Mouse (Mus musculus): ENCODE data around the gene Ttc13. TPM values are rescaled to one million over a fixed set of nuclear protein-coding genes. Genes with fewer than 3 reads are reported as not detected.
A peak's percentile ranks its signal among the peaks of the same experiment; 100 is the strongest.

Gene Ttc13
- polyA plus RNA-seq, 1 experiment from 2014 or later, result 71.1 TPM

DNA sequence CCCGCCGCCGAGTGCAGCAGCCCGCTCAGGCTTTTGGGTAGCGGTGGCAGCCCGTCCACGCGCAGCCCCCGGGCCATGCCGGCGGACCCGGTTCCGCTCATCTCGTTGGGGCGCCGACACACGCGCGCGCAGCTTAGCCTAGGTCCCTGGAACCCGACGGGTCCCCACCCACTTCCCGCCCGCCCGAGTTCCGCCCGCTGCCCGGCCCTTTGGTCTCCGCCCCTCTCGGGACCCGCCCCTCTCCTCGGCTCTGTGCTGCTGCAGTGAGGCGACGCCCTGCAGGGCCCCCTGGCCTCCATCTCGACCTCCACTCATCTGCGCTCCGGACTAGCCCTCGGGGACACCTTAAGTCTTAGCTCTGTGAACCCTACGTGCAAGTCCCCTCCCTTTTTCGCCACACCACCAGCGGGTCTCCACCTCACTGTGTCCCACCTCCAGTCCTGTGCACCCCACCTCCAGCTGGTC, 30.0 kb upstream of the Ttc13 start, which contains the start of gene Fam89a:
TSS of gene Fam89a (minus strand) at position 124 of the 465 bp plus-strand sequence.
- Histone ChIP-seq H3K4me1 (replicated peaks; ENCODE audit: control insufficient read depth, insufficient read depth, low read length) (peaks cover 7% of the 10 kb centered on the region; the same call in 1 of the 2 replicates), H3K27ac (no peak within 1 kb of the TSS), H3K9me3 (ENCODE audit: control insufficient read depth, low read length) (no peaks in the 10 kb centered on the region), H3K36me3 (replicated peaks; ENCODE audit: control insufficient read depth, insufficient read depth) (no peaks in the 10 kb centered on the region), H3K4me3 (replicated peaks; ENCODE audit: low read length) (peak within 1 kb of the TSS; percentile 45), H3K4me2 (replicated peaks) (peak within 1 kb of the TSS; percentile 74), H3K27me3 (ENCODE audit: control insufficient read depth, insufficient read depth, low read length) (peaks cover 44% of the 10 kb centered on the region), H3K9ac (peak within 1 kb of the TSS; percentile 44)
- WGBS, result under 1% methylated on average over 39 of the region's 41 CpGs
- DNase-seq (ENCODE audit: low spot score), result no peak
- ATAC-seq (ENCODE audit: low FRiP score), result peak; percentile 27; the same call in 1 of the 2 replicates

DNA sequence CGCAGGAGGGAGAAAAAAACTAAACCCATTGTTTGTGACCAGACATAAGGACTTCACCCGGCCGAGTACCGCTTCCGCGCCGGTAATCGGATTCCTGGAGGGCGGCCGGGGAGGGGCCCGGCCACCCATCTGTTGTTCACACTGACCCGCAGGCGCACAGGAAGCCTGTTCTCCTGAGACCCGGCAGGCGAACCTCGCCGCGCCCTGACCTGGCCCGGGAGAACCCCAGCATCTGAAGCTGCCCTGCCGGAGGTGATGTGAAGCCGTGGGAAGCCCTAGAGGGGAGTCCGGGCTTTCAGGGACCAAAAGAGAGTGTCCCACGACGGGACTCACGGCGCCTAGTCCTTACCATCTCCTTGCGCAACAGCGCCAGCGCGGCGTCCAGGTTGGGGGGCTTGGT, 29.4 kb upstream of the Ttc13 start:
- ATAC-seq (ENCODE audit: low FRiP score) (no peak), DNase-seq (ENCODE audit: low spot score) (no peak)
- Histone ChIP-seq H3K4me2 (replicated peaks) (peak overlapping the region; percentile 74), H3K27me3 (ENCODE audit: control insufficient read depth, insufficient read depth, low read length) (peaks cover 44% of the 10 kb centered on the region), H3K4me3 (replicated peaks; ENCODE audit: low read length) (peak overlapping the region; percentile 45), H3K9me3 (ENCODE audit: control insufficient read depth, low read length) (no peaks in the 10 kb centered on the region), H3K4me1 (replicated peaks; ENCODE audit: control insufficient read depth, insufficient read depth, low read length) (peaks cover 7% of the 10 kb centered on the region; the same call in 1 of the 2 replicates), H3K27ac (no peak overlapping the region), H3K9ac (peak overlapping the region; percentile 44), H3K36me3 (replicated peaks; ENCODE audit: control insufficient read depth, insufficient read depth) (no peaks in the 10 kb centered on the region)
- under 1% methylated on average over 31 of the region's 31 CpGs for WGBS

DNA sequence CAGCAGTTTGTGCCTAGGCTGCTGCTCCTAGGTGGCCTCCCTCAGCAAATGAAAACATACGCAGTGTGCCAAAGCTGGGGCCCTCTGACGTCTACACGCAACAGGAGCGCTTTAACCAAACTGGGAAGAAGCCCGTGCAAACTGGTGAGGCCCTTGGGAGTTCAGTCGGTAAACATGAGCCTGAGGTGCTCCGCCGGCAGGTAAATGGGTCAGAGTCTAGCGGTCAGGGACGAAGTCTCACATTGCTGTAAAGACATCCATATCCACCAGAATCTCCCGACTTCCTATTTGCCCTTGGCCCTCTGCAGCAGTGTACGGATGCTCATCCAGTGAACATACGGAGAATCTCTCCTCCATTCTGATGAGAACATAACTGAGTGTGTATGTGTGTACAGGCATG, 24.9 kb upstream of the Ttc13 start:
- DNase-seq (ENCODE audit: low spot score), result no peak
- Histone ChIP-seq H3K4me2 (replicated peaks) (no peak overlapping the region), H3K27me3 (ENCODE audit: control insufficient read depth, insufficient read depth, low read length) (peaks cover 25% of the 10 kb centered on the region), H3K9me3 (ENCODE audit: control insufficient read depth, low read length) (no peaks in the 10 kb centered on the region), H3K4me1 (replicated peaks; ENCODE audit: control insufficient read depth, insufficient read depth, low read length) (peaks cover 7% of the 10 kb centered on the region; the same call in 1 of the 2 replicates), H3K27ac (no peak overlapping the region), H3K9ac (no peak overlapping the region), H3K36me3 (replicated peaks; ENCODE audit: control insufficient read depth, insufficient read depth) (no peaks in the 10 kb centered on the region), H3K4me3 (replicated peaks; ENCODE audit: low read length) (no peak overlapping the region)
- ATAC-seq (ENCODE audit: low FRiP score), result no peak
- 80% methylated on average over 13 of the region's 13 CpGs for WGBS

DNA sequence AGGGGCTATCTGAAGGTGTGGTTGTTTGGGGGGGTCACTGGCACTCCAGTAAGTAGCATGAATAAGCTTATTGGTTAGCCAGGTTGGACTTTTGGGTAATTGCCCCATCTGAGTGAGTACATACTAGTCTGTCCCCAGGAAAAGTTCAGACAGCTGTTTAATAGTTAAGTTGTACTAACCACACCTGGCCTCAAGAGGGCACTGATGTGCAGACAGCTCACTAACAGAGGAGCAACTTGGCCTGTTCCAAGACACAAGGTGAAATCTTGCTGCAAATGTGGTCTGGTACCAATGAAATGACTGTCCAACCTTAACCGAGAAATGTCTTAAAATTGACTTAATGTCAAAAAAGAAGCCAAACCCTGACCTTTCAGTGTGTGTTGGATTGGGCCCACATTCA, 17.5 kb upstream of the Ttc13 start:
- Histone ChIP-seq H3K4me3 (replicated peaks; ENCODE audit: low read length) (no peak overlapping the region), H3K27me3 (ENCODE audit: control insufficient read depth, insufficient read depth, low read length) (no peaks in the 10 kb centered on the region), H3K9ac (no peak overlapping the region), H3K4me1 (replicated peaks; ENCODE audit: control insufficient read depth, insufficient read depth, low read length) (no peaks in the 10 kb centered on the region), H3K27ac (no peak overlapping the region), H3K36me3 (replicated peaks; ENCODE audit: control insufficient read depth, insufficient read depth) (peaks cover 9% of the 10 kb centered on the region), H3K4me2 (replicated peaks) (no peak overlapping the region), H3K9me3 (ENCODE audit: control insufficient read depth, low read length) (no peaks in the 10 kb centered on the region)
- no peak; the same call in 1 of the 2 replicates for ATAC-seq (ENCODE audit: low FRiP score)
- peak; percentile 65 for DNase-seq (ENCODE audit: low spot score)
- WGBS, result 80% methylated on average over 1 of the region's 1 CpGs

DNA sequence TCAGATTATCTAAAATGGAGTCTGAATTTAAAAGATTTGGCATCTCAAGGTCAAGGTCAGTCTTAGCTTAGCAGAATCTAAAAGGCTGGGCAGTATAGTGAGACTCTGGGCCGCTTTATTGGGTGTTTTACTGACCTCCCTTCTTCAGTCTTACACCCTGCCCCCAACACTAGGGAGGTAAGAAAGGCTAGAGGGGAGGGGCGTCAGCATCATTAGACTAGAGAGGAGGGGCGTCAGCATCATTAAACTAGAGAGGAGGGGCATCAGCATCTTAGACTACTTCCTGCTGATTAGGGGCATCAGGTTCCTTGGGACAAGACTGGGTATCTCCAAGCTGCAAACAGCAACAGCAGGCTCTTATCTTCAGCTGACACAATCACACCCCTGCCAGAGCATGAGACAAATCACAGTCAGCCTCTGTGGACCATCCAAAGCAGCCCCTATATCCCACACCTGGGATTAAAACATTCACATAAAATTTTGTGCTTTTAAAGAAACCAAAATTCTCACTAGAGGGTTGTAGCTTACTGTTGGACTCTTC, 13.7 kb upstream of the Ttc13 start:
- Histone ChIP-seq H3K4me3 (replicated peaks; ENCODE audit: low read length) (no peak overlapping the region), H3K9ac (no peak overlapping the region), H3K4me1 (replicated peaks; ENCODE audit: control insufficient read depth, insufficient read depth, low read length) (no peaks in the 10 kb centered on the region), H3K27ac (no peak overlapping the region), H3K27me3 (ENCODE audit: control insufficient read depth, insufficient read depth, low read length) (no peaks in the 10 kb centered on the region), H3K9me3 (ENCODE audit: control insufficient read depth, low read length) (no peaks in the 10 kb centered on the region), H3K4me2 (replicated peaks) (no peak overlapping the region), H3K36me3 (replicated peaks; ENCODE audit: control insufficient read depth, insufficient read depth) (peaks cover 48% of the 10 kb centered on the region)
- WGBS, result 70% methylated on average over 3 of the region's 3 CpGs
- DNase-seq (ENCODE audit: low spot score) (no peak), ATAC-seq (ENCODE audit: low FRiP score) (no peak)

DNA sequence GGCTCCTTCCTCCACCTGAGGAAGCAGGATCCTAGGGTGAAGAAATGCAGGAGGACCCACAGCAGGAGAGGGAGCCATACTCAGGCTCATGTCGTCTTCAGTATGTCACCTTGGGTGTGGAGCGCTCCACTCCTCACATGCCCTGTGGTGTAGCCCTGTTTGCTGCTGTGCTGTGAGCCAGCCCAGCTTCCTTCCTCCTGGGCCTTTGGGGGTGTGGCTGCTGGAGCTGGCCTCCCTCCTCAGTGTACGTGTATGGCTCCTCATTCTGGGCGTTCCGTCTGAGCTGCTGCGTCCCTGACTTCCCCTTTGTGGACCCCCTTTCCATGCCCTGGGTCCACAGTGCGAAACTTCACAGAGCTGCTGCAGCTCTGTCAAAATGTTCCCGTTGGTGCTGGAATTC, 11.0 kb upstream of the Ttc13 start:
- H3K36me3 ChIP-seq (replicated peaks; ENCODE audit: control insufficient read depth, insufficient read depth), result peaks cover 74% of the 10 kb centered on the region
- 91% methylated on average over 8 of the region's 8 CpGs for WGBS
- H3K4me2 ChIP-seq (replicated peaks), result no peak overlapping the region
- H3K27me3 ChIP-seq (ENCODE audit: control insufficient read depth, insufficient read depth, low read length), result no peaks in the 10 kb centered on the region
- no peak overlapping the region for H3K4me3 ChIP-seq (replicated peaks; ENCODE audit: low read length)
- no peak for DNase-seq (ENCODE audit: low spot score)
- no peaks in the 10 kb centered on the region for H3K4me1 ChIP-seq (replicated peaks; ENCODE audit: control insufficient read depth, insufficient read depth, low read length)
- no peak overlapping the region for H3K9ac ChIP-seq
- H3K27ac ChIP-seq, result no peak overlapping the region
- no peaks in the 10 kb centered on the region for H3K9me3 ChIP-seq (ENCODE audit: control insufficient read depth, low read length)
- ATAC-seq (ENCODE audit: low FRiP score), result no peak

DNA sequence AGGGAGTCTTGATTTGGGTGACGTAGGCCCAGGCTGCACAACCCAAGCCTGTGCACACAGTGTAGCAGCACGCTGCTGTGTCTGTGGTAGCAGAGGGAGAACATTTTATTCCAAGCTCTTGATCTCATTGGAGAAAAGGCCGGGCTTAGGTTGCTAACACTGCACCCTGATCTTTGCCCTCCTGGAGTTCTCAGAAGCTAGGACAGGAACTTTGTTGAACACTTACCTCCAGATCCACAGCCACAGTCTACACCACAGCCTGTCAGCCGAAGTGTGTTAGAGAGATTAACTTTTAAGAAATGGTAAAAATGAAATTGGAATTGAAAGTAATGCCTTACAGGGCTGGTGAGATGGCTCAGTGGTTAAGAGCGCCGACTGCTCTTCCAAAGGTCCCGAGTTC, 2.5 kb upstream of the Ttc13 start:
- DNase-seq (ENCODE audit: low spot score) (no peak), ATAC-seq (ENCODE audit: low FRiP score) (no peak)
- Histone ChIP-seq H3K4me2 (replicated peaks) (no peak overlapping the region), H3K9me3 (ENCODE audit: control insufficient read depth, low read length) (no peaks in the 10 kb centered on the region), H3K4me1 (replicated peaks; ENCODE audit: control insufficient read depth, insufficient read depth, low read length) (peaks cover 22% of the 10 kb centered on the region), H3K27me3 (ENCODE audit: control insufficient read depth, insufficient read depth, low read length) (no peaks in the 10 kb centered on the region), H3K27ac (no peak overlapping the region), H3K9ac (no peak overlapping the region), H3K4me3 (replicated peaks; ENCODE audit: low read length) (no peak overlapping the region), H3K36me3 (replicated peaks; ENCODE audit: control insufficient read depth, insufficient read depth) (peaks cover 39% of the 10 kb centered on the region)
- WGBS, result 98% methylated on average over 7 of the region's 7 CpGs

DNA sequence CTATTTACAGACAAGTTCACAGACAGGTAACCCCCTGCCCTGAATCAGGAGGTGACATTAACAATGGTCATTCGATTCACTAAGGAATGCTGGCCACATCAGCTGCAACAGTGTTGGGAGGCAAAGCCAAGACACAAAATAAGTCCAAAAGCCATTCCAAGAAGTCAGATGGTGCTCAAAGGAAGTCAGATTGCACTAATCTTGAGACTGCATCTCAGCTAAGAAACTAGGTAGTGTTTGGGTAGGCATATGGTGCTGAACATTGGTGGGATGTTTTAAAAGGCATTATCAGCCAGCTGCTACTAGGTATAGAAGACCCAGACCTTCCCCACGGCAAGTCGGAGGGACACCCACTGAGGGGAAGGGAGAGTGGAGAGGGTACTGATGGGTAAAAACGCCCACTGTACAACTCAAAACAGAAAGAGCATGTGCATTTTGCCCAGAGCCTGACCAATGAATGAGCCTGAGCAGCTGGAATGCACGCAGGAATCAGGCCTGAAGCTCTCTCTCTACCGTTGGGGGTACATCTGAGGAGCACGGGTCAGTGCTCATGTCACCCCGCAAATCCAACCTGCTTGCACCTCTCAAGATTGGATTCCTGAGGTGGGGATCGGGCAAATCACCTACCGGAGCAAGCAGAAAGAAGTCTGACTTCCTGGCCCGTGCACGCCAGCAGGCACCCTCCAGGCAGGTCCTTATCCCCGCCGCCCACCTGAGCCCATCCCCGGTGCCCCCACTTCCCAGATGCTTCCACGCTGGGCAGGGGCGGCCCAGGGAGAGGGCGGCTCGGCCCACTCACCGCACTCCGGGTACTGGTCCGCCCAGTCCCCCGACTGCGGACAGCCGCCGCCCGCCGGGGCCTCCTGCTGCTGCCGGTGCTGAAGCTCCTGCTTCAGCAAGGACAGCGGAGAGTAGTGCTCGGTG, 583 bp downstream of the Ttc13 start:
- Histone ChIP-seq H3K27ac (peak overlapping the region; percentile 66; the same call in 1 of the 2 replicates), H3K27me3 (ENCODE audit: control insufficient read depth, insufficient read depth, low read length) (no peaks in the 10 kb centered on the region), H3K9ac (peak overlapping the region; percentile 89), H3K9me3 (ENCODE audit: control insufficient read depth, low read length) (no peaks in the 10 kb centered on the region), H3K36me3 (replicated peaks; ENCODE audit: control insufficient read depth, insufficient read depth) (peaks cover 8% of the 10 kb centered on the region; the same call in 1 of the 2 replicates), H3K4me2 (replicated peaks) (peak overlapping the region; percentile 68), H3K4me3 (replicated peaks; ENCODE audit: low read length) (peak overlapping the region; percentile 91), H3K4me1 (replicated peaks; ENCODE audit: control insufficient read depth, insufficient read depth, low read length) (peaks cover 22% of the 10 kb centered on the region)
- no peak for DNase-seq (ENCODE audit: low spot score)
- ATAC-seq (ENCODE audit: low FRiP score), result peak; percentile 67
- 3% methylated on average over 31 of the region's 31 CpGs for whole genome bisulfite sequencing

DNA sequence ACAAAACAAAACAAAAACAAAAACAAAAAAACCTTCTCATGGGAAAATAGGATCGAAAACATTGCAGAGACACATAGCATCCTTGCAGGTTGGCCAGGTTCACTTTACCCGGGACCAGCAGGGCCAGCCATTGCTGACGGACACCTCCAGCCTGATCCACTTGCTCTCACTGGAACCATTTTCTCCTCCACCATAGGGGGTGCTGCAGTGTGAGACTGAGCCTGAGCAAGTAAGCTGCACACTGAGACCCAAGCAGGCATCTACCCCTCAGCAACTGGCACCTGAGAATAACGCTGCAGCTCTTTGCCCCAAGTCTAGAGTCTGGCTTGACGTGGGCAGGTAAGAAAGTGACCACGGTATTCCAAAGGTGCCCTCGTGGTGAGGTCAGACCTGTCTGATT, 1.6 kb downstream of the Ttc13 start:
- no peak for ATAC-seq (ENCODE audit: low FRiP score)
- Histone ChIP-seq H3K27ac (no peak overlapping the region), H3K4me1 (replicated peaks; ENCODE audit: control insufficient read depth, insufficient read depth, low read length) (peaks cover 22% of the 10 kb centered on the region), H3K9ac (no peak overlapping the region), H3K4me2 (replicated peaks) (peak overlapping the region; percentile 68; the same call in 1 of the 2 replicates), H3K36me3 (replicated peaks; ENCODE audit: control insufficient read depth, insufficient read depth) (peaks cover 2% of the 10 kb centered on the region; the same call in 1 of the 2 replicates), H3K9me3 (ENCODE audit: control insufficient read depth, low read length) (no peaks in the 10 kb centered on the region), H3K27me3 (ENCODE audit: control insufficient read depth, insufficient read depth, low read length) (no peaks in the 10 kb centered on the region), H3K4me3 (replicated peaks; ENCODE audit: low read length) (no peak overlapping the region)
- 79% methylated on average over 7 of the region's 7 CpGs for WGBS
- no peak for DNase-seq (ENCODE audit: low spot score)
